Mouse (Mus musculus): ENCODE data around the gene Polr1d. TPM values are rescaled to one million over a fixed set of nuclear protein-coding genes. Genes with fewer than 3 reads are reported as not detected.

The Polr1d gene
- polyA plus RNA-seq, 1 experiment from 2014 or later, result 103 TPM

DNA sequence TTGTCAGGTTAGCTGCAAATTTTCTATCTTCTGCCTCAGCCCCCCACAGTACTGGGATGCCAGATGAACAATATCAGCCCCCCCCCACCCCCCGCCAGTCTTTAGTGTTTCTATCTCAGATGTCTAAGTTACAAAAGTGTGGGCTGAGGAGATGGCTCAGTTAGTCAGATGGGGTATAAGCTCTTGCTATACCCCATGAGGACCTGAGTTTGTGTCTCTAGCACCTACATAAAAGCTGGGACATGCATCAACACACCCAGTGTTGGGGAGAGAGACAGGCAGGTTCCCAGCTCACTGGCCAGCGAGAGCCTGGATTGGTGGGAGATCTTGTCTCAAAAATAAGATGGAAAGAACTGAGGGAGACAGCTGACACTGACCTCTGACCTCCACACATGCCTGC lies 52.6 kb downstream of the Polr1d start:
- Histone ChIP-seq H3K4me3 (ENCODE audit: low read depth, low read length) (no peak overlapping the region), H3K4me2 (no peak overlapping the region), H3K4me1 (ENCODE audit: control insufficient read depth, insufficient read depth, low read length) (no peaks in the 10 kb centered on the region), H3K36me3 (ENCODE audit: control insufficient read depth, insufficient read depth, low read length) (no peaks in the 10 kb centered on the region), H3K27me3 (ENCODE audit: control insufficient read depth, insufficient read depth, low read length) (0 out of 2 replicates have a peak, but pooled peaks cover 2% of the 10 kb centered on the region), H3K27ac (ENCODE audit: low read depth, low read length) (no peak overlapping the region), H3K9ac (ENCODE audit: low read depth, low read length) (no peak overlapping the region), H3K9me3 (replicated peaks; ENCODE audit: control insufficient read depth, low read length) (no peaks in the 10 kb centered on the region)
- 79% methylated on average over 2 of the region's 2 CpGs for WGBS (ENCODE audit: insufficient replicate concordance)
- no peak for ATAC-seq (replicated peaks; ENCODE audit: insufficient number of reproducible peaks, low FRiP score, low TSS enrichment)

DNA sequence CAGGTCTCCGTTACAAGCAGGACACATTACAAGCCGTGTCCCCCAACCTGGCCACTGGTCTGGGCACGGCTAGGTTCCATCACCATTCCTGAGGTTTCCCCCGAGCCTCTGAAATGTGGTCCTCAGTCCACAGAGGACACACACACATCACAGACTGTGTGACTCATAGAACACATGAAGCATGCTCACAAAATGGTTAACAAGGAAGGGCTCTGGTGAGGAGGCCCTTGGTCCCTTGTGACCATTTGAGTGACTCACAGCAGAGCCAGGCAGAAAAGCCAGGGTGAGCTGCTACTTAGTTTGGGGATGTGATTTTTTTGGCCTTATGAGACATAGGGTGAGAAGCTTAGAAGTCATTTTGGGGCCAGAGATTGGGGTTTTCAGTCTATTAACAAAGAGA lies 55.1 kb downstream of the Polr1d start:
- Histone ChIP-seq H3K4me1 (ENCODE audit: control insufficient read depth, insufficient read depth, low read length) (no peaks in the 10 kb centered on the region), H3K9ac (ENCODE audit: low read depth, low read length) (no peak overlapping the region), H3K9me3 (replicated peaks; ENCODE audit: control insufficient read depth, low read length) (no peaks in the 10 kb centered on the region), H3K27ac (ENCODE audit: low read depth, low read length) (no peak overlapping the region), H3K4me2 (no peak overlapping the region), H3K36me3 (ENCODE audit: control insufficient read depth, insufficient read depth, low read length) (no peaks in the 10 kb centered on the region), H3K4me3 (ENCODE audit: low read depth, low read length) (no peak overlapping the region), H3K27me3 (ENCODE audit: control insufficient read depth, insufficient read depth, low read length) (no peaks in the 10 kb centered on the region)
- ATAC-seq (replicated peaks; ENCODE audit: insufficient number of reproducible peaks, low FRiP score, low TSS enrichment), result no peak
- 77% methylated on average over 4 of the region's 4 CpGs for WGBS (ENCODE audit: insufficient replicate concordance)

DNA sequence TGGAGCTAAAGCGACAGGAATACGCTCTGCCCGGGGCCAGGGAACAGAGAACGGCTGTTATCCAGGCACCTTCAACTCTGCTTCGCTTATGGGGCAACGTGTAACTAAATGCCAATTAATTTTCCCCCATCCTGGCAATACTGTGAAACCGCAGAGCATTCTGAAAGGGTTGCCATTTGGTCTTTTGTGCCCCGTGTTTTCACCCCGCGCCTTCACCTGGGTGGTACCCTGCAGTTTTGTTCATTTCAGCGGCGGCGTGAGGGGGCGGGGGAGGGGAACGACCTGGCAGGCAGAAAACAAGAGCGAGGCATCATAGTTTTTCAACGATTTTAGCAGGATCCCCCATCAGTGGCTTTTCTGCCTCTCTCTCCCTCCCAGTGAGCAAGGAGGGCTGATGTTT lies 56.8 kb downstream of the Polr1d start:
- Histone ChIP-seq H3K9me3 (replicated peaks; ENCODE audit: control insufficient read depth, low read length) (no peaks in the 10 kb centered on the region), H3K4me1 (ENCODE audit: control insufficient read depth, insufficient read depth, low read length) (no peaks in the 10 kb centered on the region), H3K9ac (ENCODE audit: low read depth, low read length) (no peak overlapping the region), H3K4me2 (peak overlapping the region; percentile 61), H3K27ac (ENCODE audit: low read depth, low read length) (no peak overlapping the region), H3K4me3 (ENCODE audit: low read depth, low read length) (peak overlapping the region; percentile 25), H3K36me3 (ENCODE audit: control insufficient read depth, insufficient read depth, low read length) (no peaks in the 10 kb centered on the region), H3K27me3 (ENCODE audit: control insufficient read depth, insufficient read depth, low read length) (no peaks in the 10 kb centered on the region)
- WGBS (ENCODE audit: insufficient replicate concordance), result 24% methylated on average over 17 of the region's 17 CpGs
- no peak for ATAC-seq (replicated peaks; ENCODE audit: insufficient number of reproducible peaks, low FRiP score, low TSS enrichment)

GRCm38 (mm10) chr5:147134341-147135088 lies 57.7 kb downstream of the Polr1d start:
- Histone ChIP-seq H3K9me3 (replicated peaks; ENCODE audit: control insufficient read depth, low read length) (no peaks in the 10 kb centered on the region), H3K4me1 (ENCODE audit: control insufficient read depth, insufficient read depth, low read length) (no peaks in the 10 kb centered on the region), H3K36me3 (ENCODE audit: control insufficient read depth, insufficient read depth, low read length) (no peaks in the 10 kb centered on the region), H3K27me3 (ENCODE audit: control insufficient read depth, insufficient read depth, low read length) (no peaks in the 10 kb centered on the region), H3K4me3 (ENCODE audit: low read depth, low read length) (no peak overlapping the region), H3K27ac (ENCODE audit: low read depth, low read length) (no peak overlapping the region), H3K9ac (ENCODE audit: low read depth, low read length) (no peak overlapping the region), H3K4me2 (no peak overlapping the region)
- no peak for ATAC-seq (replicated peaks; ENCODE audit: insufficient number of reproducible peaks, low FRiP score, low TSS enrichment)
- 53% methylated on average over 8 of the region's 8 CpGs for WGBS (ENCODE audit: insufficient replicate concordance)

- H3K4me2 ChIP-seq, result no peak overlapping the region
- no peak overlapping the region for H3K27ac ChIP-seq (ENCODE audit: low read depth, low read length)
- ATAC-seq (replicated peaks; ENCODE audit: insufficient number of reproducible peaks, low FRiP score, low TSS enrichment), result no peak
- WGBS (ENCODE audit: insufficient replicate concordance), result 79% methylated on average over 3 of the region's 3 CpGs
- H3K4me3 ChIP-seq (ENCODE audit: low read depth, low read length), result no peak overlapping the region
- H3K4me1 ChIP-seq (ENCODE audit: control insufficient read depth, insufficient read depth, low read length), result no peaks in the 10 kb centered on the region
- H3K27me3 ChIP-seq (ENCODE audit: control insufficient read depth, insufficient read depth, low read length), result no peaks in the 10 kb centered on the region
- H3K36me3 ChIP-seq (ENCODE audit: control insufficient read depth, insufficient read depth, low read length), result no peaks in the 10 kb centered on the region
- no peak overlapping the region for H3K9ac ChIP-seq (ENCODE audit: low read depth, low read length)
- no peaks in the 10 kb centered on the region for H3K9me3 ChIP-seq (replicated peaks; ENCODE audit: control insufficient read depth, low read length)
Observed at GRCm38 (mm10) chr5:147135089-147135446, 58.2 kb downstream of the Polr1d start.

DNA sequence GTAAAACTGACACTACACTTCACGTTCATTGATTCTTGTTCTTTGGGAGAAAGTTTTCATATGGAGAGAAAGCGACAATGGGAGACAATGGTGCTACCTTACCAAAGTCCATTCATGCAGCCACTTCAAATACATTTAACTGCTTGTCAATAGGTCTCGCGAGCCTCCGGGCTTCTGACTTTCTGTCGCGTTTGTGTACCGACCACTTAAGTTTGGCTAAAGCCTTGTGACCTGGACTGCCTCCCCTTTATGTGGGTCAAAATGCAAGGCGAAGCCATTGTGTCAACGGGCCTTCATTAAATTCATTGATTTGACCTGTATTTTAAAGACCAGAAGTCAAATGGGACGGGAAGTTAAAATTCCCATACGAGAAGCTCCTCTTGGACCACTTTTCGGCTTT lies 59.1 kb downstream of the Polr1d start:
- Histone ChIP-seq H3K27ac (ENCODE audit: low read depth, low read length) (no peak overlapping the region), H3K9me3 (replicated peaks; ENCODE audit: control insufficient read depth, low read length) (no peaks in the 10 kb centered on the region), H3K4me1 (ENCODE audit: control insufficient read depth, insufficient read depth, low read length) (no peaks in the 10 kb centered on the region), H3K4me3 (ENCODE audit: low read depth, low read length) (no peak overlapping the region), H3K9ac (ENCODE audit: low read depth, low read length) (no peak overlapping the region), H3K27me3 (ENCODE audit: control insufficient read depth, insufficient read depth, low read length) (no peaks in the 10 kb centered on the region), H3K36me3 (ENCODE audit: control insufficient read depth, insufficient read depth, low read length) (no peaks in the 10 kb centered on the region), H3K4me2 (no peak overlapping the region)
- ATAC-seq (replicated peaks; ENCODE audit: insufficient number of reproducible peaks, low FRiP score, low TSS enrichment), result no peak
- WGBS (ENCODE audit: insufficient replicate concordance), result 72% methylated on average over 13 of the region's 13 CpGs

DNA sequence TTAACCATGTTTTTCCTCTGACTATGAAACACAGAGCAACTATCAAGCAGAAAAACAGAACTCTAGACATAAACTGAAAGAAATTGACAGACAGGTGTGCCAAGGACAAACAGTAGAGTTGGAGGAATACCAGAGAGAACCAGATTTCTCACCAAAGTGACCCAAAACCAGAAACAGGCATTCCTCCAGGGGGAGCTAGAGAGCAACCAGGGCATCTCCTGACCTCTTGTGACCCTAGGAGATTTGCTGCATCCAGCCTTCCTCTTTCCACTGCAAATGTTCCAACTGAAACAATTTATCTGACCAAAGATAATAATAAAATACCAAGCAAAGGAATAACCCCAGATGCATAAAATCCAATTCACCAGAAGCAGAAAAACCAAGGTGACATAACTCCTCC lies 70.5 kb downstream of the Polr1d start:
- no peak overlapping the region for H3K4me2 ChIP-seq
- H3K36me3 ChIP-seq (ENCODE audit: control insufficient read depth, insufficient read depth, low read length), result no peaks in the 10 kb centered on the region
- no peaks in the 10 kb centered on the region for H3K4me1 ChIP-seq (ENCODE audit: control insufficient read depth, insufficient read depth, low read length)
- H3K4me3 ChIP-seq (ENCODE audit: low read depth, low read length), result no peak overlapping the region
- ATAC-seq (replicated peaks; ENCODE audit: insufficient number of reproducible peaks, low FRiP score, low TSS enrichment), result no peak
- H3K27ac ChIP-seq (ENCODE audit: low read depth, low read length), result no peak overlapping the region
- no peak overlapping the region for H3K9ac ChIP-seq (ENCODE audit: low read depth, low read length)
- no peaks in the 10 kb centered on the region for H3K9me3 ChIP-seq (replicated peaks; ENCODE audit: control insufficient read depth, low read length)
- no peaks in the 10 kb centered on the region for H3K27me3 ChIP-seq (ENCODE audit: control insufficient read depth, insufficient read depth, low read length)

DNA sequence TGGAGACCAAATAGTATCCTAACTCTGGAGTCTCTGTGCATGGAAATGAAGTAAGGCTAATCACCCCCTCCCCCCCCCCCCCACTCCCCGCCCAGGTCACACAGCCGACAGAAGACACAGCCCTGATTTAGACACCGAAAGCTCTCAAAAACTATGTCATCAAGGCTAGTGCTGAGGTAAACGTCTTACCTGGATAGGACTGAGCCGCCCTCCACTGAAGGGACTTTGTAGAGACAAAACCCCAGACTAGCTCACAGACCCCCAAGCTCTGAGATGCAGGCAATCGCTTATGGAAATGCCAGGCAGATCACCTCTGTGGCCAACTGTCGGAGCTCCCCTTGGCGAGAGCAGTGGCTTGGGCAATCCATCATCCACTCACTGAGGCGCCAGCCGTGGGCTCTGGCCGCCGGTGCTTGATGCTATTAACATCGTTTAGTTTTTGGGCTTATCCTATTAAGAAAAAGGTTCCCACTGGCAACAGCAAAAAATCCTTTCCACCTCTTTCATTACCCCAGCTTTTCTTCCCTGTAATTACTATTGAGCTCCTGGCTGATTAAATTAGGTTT lies 78.0 kb downstream of the Polr1d start:
- Histone ChIP-seq H3K27me3 (ENCODE audit: control insufficient read depth, insufficient read depth, low read length) (peaks cover 18% of the 10 kb centered on the region), H3K4me2 (no peak overlapping the region), H3K4me1 (ENCODE audit: control insufficient read depth, insufficient read depth, low read length) (no peaks in the 10 kb centered on the region), H3K36me3 (ENCODE audit: control insufficient read depth, insufficient read depth, low read length) (no peaks in the 10 kb centered on the region), H3K27ac (ENCODE audit: low read depth, low read length) (no peak overlapping the region), H3K9ac (ENCODE audit: low read depth, low read length) (no peak overlapping the region), H3K4me3 (ENCODE audit: low read depth, low read length) (no peak overlapping the region), H3K9me3 (replicated peaks; ENCODE audit: control insufficient read depth, low read length) (no peaks in the 10 kb centered on the region)
- 18% methylated on average over 13 of the region's 13 CpGs for WGBS (ENCODE audit: insufficient replicate concordance)
- no peak for ATAC-seq (replicated peaks; ENCODE audit: insufficient number of reproducible peaks, low FRiP score, low TSS enrichment)
